Mouse (Mus musculus) hindbrain, embryonic 14.5 days (tissue): Measurements from ENCODE around the gene Ebf3. TPM values are rescaled to one million over a fixed set of nuclear protein-coding genes. Genes with fewer than 3 reads are reported as not detected.
A peak's percentile ranks its signal among the peaks of the same experiment; 100 is the strongest.

Source experiments
- ATAC-seq: fragments of 200-750 bp; cut with Nextera tagmentation; 2 replicates; pipeline ENCODE4 v1.8.0; 2017; ENCODE audit warnings: moderate number of reproducible peaks, mild to moderate bottlenecking, moderate TSS enrichment, moderate library complexity; ENCODE audit not compliant: low FRiP score
- DNase-seq: peaks from one replicate; pipeline ENCODE4 v3.0.0-alpha.2; 2015; ENCODE audit warnings: low spot score
- H3K27ac ChIP-seq: fragments of 300-500 bp; sonication (generic); 2 replicates; pipeline ENCODE4 v1.5.1; 2014; ENCODE audit warnings: mild to moderate bottlenecking, moderate library complexity
- H3K27me3 ChIP-seq: fragments of 300-500 bp; sonication (generic); 2 replicates; pipeline ENCODE4 v1.6.1; 2014; ENCODE audit warnings: mild to moderate bottlenecking, low read length, mixed read lengths; ENCODE audit not compliant: control insufficient read depth, insufficient read depth
- H3K36me3 ChIP-seq: fragments of 300-500 bp; sonication (generic); replicated peaks from 2 replicates; pipeline ENCODE4 v1.6.1; 2014; ENCODE audit not compliant: control insufficient read depth, insufficient read depth
- H3K4me1 ChIP-seq: fragments of 300-500 bp; sonication (generic); replicated peaks from 2 replicates; pipeline ENCODE4 v1.6.1; 2014; ENCODE audit warnings: antibody characterized with exemption, low read length, mixed read lengths; ENCODE audit not compliant: control insufficient read depth, insufficient read depth
- H3K4me2 ChIP-seq: fragments of 300-500 bp; sonication (generic); replicated peaks from 2 replicates; pipeline ENCODE4 v1.6.1; 2014; ENCODE audit warnings: mild to moderate bottlenecking, moderate library complexity
- H3K4me3 ChIP-seq: fragments of 300-500 bp; sonication (generic); replicated peaks from 2 replicates; pipeline ENCODE4 v1.5.1; 2014; ENCODE audit warnings: mild to moderate bottlenecking, low read length
- H3K9ac ChIP-seq: fragments of 300-500 bp; sonication (generic); 2 replicates; pipeline ENCODE4 v1.6.1; 2014
- H3K9me3 ChIP-seq: fragments of 300-500 bp; sonication (generic); 2 replicates; pipeline ENCODE4 v1.6.1; 2016; ENCODE audit warnings: low read length; ENCODE audit not compliant: control insufficient read depth
- WGBS: fragments of 180-500 bp; shearing (Covaris S2); extraction: QIAGEN DNeasy Blood & Tissue Kit; methylation state at CpG from one replicate; pipeline ENCODE4 v1.1.7; 2014; 5-methylcytosine and 5-hydroxymethylcytosine counted together
- polyA plus RNA-seq: library from polyadenylated mRNA; unstranded; fragments of >200 nt; fragmentation: Nextera tagmentation; extraction: Ambion mirVana; gene quantifications from 2 replicates; pipeline ENCODE4 v1.2.1, GENCODE M21; 2014

Ebf3 gene
- polyA plus RNA-seq, 1 experiment from 2014 or later = 32.8 TPM

GRCm38 (mm10) chr7:137313183-137313903, 902 bp downstream of the Ebf3 start:
- ATAC-seq (no peak), DNase-seq (peak; percentile 40)
- Histone ChIP-seq H3K27me3 (peaks cover 16% of the 10 kb centered on the region), H3K9ac (peak overlapping the region; percentile 96), H3K36me3 (peaks cover 4% of the 10 kb centered on the region), H3K4me3 (peak overlapping the region; percentile 61), H3K27ac (peak overlapping the region; percentile 98), H3K4me1 (peaks cover 39% of the 10 kb centered on the region), H3K9me3 (no peaks in the 10 kb centered on the region), H3K4me2 (peak overlapping the region; percentile 64)
- under 1% methylated on average over 64 of the region's 79 CpGs for WGBS

DNA sequence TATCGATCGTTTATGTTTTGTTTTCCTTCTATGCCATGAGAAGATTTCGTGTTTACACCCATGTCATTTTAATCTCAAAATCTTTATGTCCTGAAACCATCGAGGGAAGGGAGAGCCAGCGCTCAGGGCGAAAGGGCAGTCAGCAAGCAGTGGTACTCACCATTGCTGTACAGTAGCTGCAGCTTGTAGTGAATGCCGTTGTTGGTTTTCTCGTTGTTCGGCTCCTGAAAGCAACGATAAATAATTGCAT, 1.4 kb downstream of the Ebf3 start:
- under 1% methylated on average over 10 of the region's 10 CpGs for WGBS
- H3K4me2 ChIP-seq = peak overlapping the region; percentile 64
- H3K4me1 ChIP-seq = peaks cover 34% of the 10 kb centered on the region
- peaks cover 13% of the 10 kb centered on the region for H3K27me3 ChIP-seq
- peak overlapping the region; percentile 98 for H3K27ac ChIP-seq
- DNase-seq (peak; percentile 50), ATAC-seq (no peak)
- H3K9me3 ChIP-seq = no peaks in the 10 kb centered on the region
- peaks cover 4% of the 10 kb centered on the region for H3K36me3 ChIP-seq
- peak overlapping the region; percentile 96 for H3K9ac ChIP-seq
- peak overlapping the region; percentile 61 for H3K4me3 ChIP-seq

GRCm38 (mm10) chr7:137312166-137312932, 1.9 kb downstream of the Ebf3 start:
- no peak for ATAC-seq
- Histone ChIP-seq H3K9me3 (no peaks in the 10 kb centered on the region), H3K27me3 (peaks cover 8% of the 10 kb centered on the region; the same call in 1 of the 2 replicates), H3K36me3 (peaks cover 5% of the 10 kb centered on the region), H3K4me3 (peak overlapping the region; percentile 61), H3K9ac (peak overlapping the region; percentile 96), H3K4me1 (peaks cover 29% of the 10 kb centered on the region), H3K4me2 (peak overlapping the region; percentile 64), H3K27ac (peak overlapping the region; percentile 98)
- DNase-seq = no peak
- 4% methylated on average over 17 of the region's 17 CpGs for WGBS

DNA sequence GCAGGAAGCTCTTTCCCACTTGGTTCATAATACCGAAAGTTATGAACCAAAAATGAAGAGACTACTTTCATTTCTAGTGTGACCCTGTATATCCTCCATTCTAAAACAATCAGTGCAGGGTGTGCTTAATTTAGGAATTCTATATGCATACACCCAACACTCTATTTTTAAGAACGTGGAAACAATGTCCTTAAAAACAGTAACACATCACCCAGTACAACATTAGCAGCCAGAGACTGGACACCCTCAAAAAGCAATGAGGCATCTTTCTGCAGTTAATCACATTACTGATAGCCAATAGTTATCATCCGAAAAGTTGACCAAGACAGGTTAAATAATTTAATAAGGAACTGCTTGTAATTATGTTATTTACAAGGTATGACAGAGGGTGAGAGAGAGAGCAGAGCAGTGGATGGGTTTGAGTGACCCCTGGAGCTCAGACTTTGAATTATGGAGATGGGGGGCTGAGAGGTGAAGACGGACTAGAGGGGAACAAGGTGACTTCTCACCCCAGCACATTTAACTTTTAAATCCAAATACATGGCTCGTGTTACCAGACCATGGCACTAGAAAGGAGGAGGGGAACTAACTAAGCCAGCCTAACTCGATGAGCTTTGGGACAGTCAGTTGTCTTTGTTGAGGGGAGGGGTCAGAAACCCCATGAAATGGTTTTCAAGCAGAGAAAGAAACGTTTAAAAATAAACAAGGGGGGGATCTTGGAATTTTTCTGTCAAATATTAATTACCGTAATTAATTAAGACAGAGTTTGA, 2.7 kb downstream of the Ebf3 start:
- Histone ChIP-seq H3K27ac (peak overlapping the region; percentile 98), H3K27me3 (peaks cover 4% of the 10 kb centered on the region; the same call in 1 of the 2 replicates), H3K9ac (peak overlapping the region; percentile 96), H3K4me3 (peak overlapping the region; percentile 61), H3K9me3 (no peaks in the 10 kb centered on the region), H3K4me2 (peak overlapping the region; percentile 64), H3K36me3 (peaks cover 8% of the 10 kb centered on the region), H3K4me1 (peaks cover 23% of the 10 kb centered on the region)
- 5% methylated on average over 8 of the region's 8 CpGs for WGBS
- ATAC-seq (no peak), DNase-seq (no peak)

GRCm38 (mm10) chr7:137310876-137311275, 3.4 kb downstream of the Ebf3 start:
- Histone ChIP-seq H3K4me1 (peaks cover 25% of the 10 kb centered on the region), H3K4me3 (peak overlapping the region; percentile 61), H3K4me2 (peak overlapping the region; percentile 64), H3K27ac (peak overlapping the region; percentile 98), H3K9me3 (no peaks in the 10 kb centered on the region), H3K36me3 (peaks cover 8% of the 10 kb centered on the region), H3K27me3 (peaks cover 4% of the 10 kb centered on the region; the same call in 1 of the 2 replicates), H3K9ac (peak overlapping the region; percentile 96)
- ATAC-seq (no peak), DNase-seq (no peak)
- WGBS = 1% methylated on average over 11 of the region's 11 CpGs

- H3K36me3 ChIP-seq = peaks cover 8% of the 10 kb centered on the region
- peaks cover 4% of the 10 kb centered on the region; the same call in 1 of the 2 replicates for H3K27me3 ChIP-seq
- ATAC-seq = no peak
- H3K9ac ChIP-seq = peak overlapping the region; percentile 96
- H3K4me3 ChIP-seq = peak overlapping the region; percentile 61
- H3K4me2 ChIP-seq = peak overlapping the region; percentile 64
- no peak for DNase-seq
- WGBS = under 1% methylated on average over 43 of the region's 49 CpGs
- H3K9me3 ChIP-seq = no peaks in the 10 kb centered on the region
- H3K4me1 ChIP-seq = peaks cover 20% of the 10 kb centered on the region
- peak overlapping the region; percentile 98 for H3K27ac ChIP-seq
These were observed 4.0 kb downstream of the Ebf3 start for GRCm38 (mm10) chr7:137310091-137310761.

- WGBS = under 1% methylated on average over 83 of the region's 93 CpGs
- Histone ChIP-seq H3K9me3 (no peaks in the 10 kb centered on the region), H3K4me3 (peak overlapping the region; percentile 61), H3K36me3 (peaks cover 8% of the 10 kb centered on the region), H3K27me3 (0 out of 2 replicates have a peak, but pooled peaks cover 4% of the 10 kb centered on the region), H3K9ac (peak overlapping the region; percentile 96), H3K27ac (peak overlapping the region; percentile 98), H3K4me1 (peaks cover 22% of the 10 kb centered on the region), H3K4me2 (peak overlapping the region; percentile 64)
- ATAC-seq (peak; percentile 34; the same call in 1 of the 2 replicates), DNase-seq (no peak)
These were observed 4.9 kb downstream of the Ebf3 start for GRCm38 (mm10) chr7:137309071-137310066.
